Mouse (Mus musculus): Measurements from ENCODE around the gene Hist1h2aa. TPM values are rescaled to one million over a fixed set of nuclear protein-coding genes. Genes with fewer than 3 reads are reported as not detected.

Gene Hist1h2aa
- polyA plus RNA-seq, 1 experiment: not detected

- Histone ChIP-seq H3K4me1 (peaks cover 84% of the 10 kb centered on the region), H3K9me3 (no peaks in the 10 kb centered on the region), H3K27me3 (replicated peaks) (no peaks in the 10 kb centered on the region), H3K36me3 (replicated peaks; ENCODE audit: low read length) (no peaks in the 10 kb centered on the region), H3K4me3 (replicated peaks) (peak overlapping the region; percentile 51)
- TF ChIP-seq GATA1 (IDR thresholded peaks at IDR 0.05; ENCODE audit: borderline replicate concordance, low read length): peak; percentile 69; the same call in 1 of the 3 replicates
- TF ChIP-seq FLI1 (IDR thresholded peaks at IDR 0.05; ENCODE audit: low read length): no peak
These were observed 20.4 kb upstream of the Hist1h2aa start for GRCm38 (mm10) chr13:23913791-23914306.

GRCm38 (mm10) chr13:23914376-23915167 is 19.7 kb upstream of the Hist1h2aa start, which contains the start of gene Slc17a4:
Gene Slc17a4 (minus strand): TSS chr13:23915009.
- Histone ChIP-seq H3K4me1 (peaks cover 79% of the 10 kb centered on the region), H3K4me3 (replicated peaks) (peak within 1 kb of the TSS; percentile 51), H3K27me3 (replicated peaks) (no peaks in the 10 kb centered on the region), H3K9me3 (no peaks in the 10 kb centered on the region), H3K36me3 (replicated peaks; ENCODE audit: low read length) (no peaks in the 10 kb centered on the region)
- TF ChIP-seq FLI1 (IDR thresholded peaks at IDR 0.05; ENCODE audit: low read length) (no peak), GATA1 (IDR thresholded peaks at IDR 0.05; ENCODE audit: borderline replicate concordance, low read length) (no peak)

GRCm38 (mm10) chr13:23916132-23916531 is 18.1 kb upstream of the Hist1h2aa start:
- H3K27me3 ChIP-seq (replicated peaks): no peaks in the 10 kb centered on the region
- no peaks in the 10 kb centered on the region for H3K36me3 ChIP-seq (replicated peaks; ENCODE audit: low read length)
- H3K4me3 ChIP-seq (replicated peaks): no peak overlapping the region
- TF ChIP-seq GATA1 (IDR thresholded peaks at IDR 0.05; ENCODE audit: borderline replicate concordance, low read length) (no peak), FLI1 (IDR thresholded peaks at IDR 0.05; ENCODE audit: low read length) (no peak)
- no peaks in the 10 kb centered on the region for H3K9me3 ChIP-seq
- H3K4me1 ChIP-seq: peaks cover 64% of the 10 kb centered on the region

GRCm38 (mm10) chr13:23917674-23918073 is 16.6 kb upstream of the Hist1h2aa start:
- Histone ChIP-seq H3K36me3 (replicated peaks; ENCODE audit: low read length) (no peaks in the 10 kb centered on the region), H3K27me3 (replicated peaks) (no peaks in the 10 kb centered on the region), H3K4me3 (replicated peaks) (no peak overlapping the region), H3K4me1 (peaks cover 54% of the 10 kb centered on the region), H3K9me3 (no peaks in the 10 kb centered on the region)
- TF ChIP-seq FLI1 (IDR thresholded peaks at IDR 0.05; ENCODE audit: low read length) (no peak), GATA1 (IDR thresholded peaks at IDR 0.05; ENCODE audit: borderline replicate concordance, low read length) (no peak)

- H3K27me3 ChIP-seq (replicated peaks): no peaks in the 10 kb centered on the region
- peaks cover 12% of the 10 kb centered on the region for H3K4me1 ChIP-seq
- H3K36me3 ChIP-seq (replicated peaks; ENCODE audit: low read length): no peaks in the 10 kb centered on the region
- H3K4me3 ChIP-seq (replicated peaks): no peak overlapping the region
- no peak for TF ChIP-seq FLI1 (IDR thresholded peaks at IDR 0.05; ENCODE audit: low read length)
- TF ChIP-seq GATA1 (IDR thresholded peaks at IDR 0.05; ENCODE audit: borderline replicate concordance, low read length): no peak
- H3K9me3 ChIP-seq: no peaks in the 10 kb centered on the region
These were observed 8.5 kb upstream of the Hist1h2aa start for GRCm38 (mm10) chr13:23925792-23926191.

GRCm38 (mm10) chr13:23928637-23929036 is 5.6 kb upstream of the Hist1h2aa start:
- Histone ChIP-seq H3K4me1 (peaks cover 10% of the 10 kb centered on the region), H3K36me3 (replicated peaks; ENCODE audit: low read length) (no peaks in the 10 kb centered on the region), H3K27me3 (replicated peaks) (no peaks in the 10 kb centered on the region), H3K4me3 (replicated peaks) (no peak overlapping the region), H3K9me3 (peaks cover 2% of the 10 kb centered on the region; the same call in 1 of the 2 replicates)
- TF ChIP-seq GATA1 (IDR thresholded peaks at IDR 0.05; ENCODE audit: borderline replicate concordance, low read length) (no peak), FLI1 (IDR thresholded peaks at IDR 0.05; ENCODE audit: low read length) (no peak)

- peaks cover 4% of the 10 kb centered on the region for H3K27me3 ChIP-seq (replicated peaks)
- TF ChIP-seq GATA1 (IDR thresholded peaks at IDR 0.05; ENCODE audit: borderline replicate concordance, low read length): no peak
- TF ChIP-seq FLI1 (IDR thresholded peaks at IDR 0.05; ENCODE audit: low read length): no peak
These were observed 3.8 kb upstream of the Hist1h2aa start for GRCm38 (mm10) chr13:23930461-23930860.

GRCm38 (mm10) chr13:23930904-23931303 is 3.4 kb upstream of the Hist1h2aa start:
- TF ChIP-seq GATA1 (IDR thresholded peaks at IDR 0.05; ENCODE audit: borderline replicate concordance, low read length): no peak
- TF ChIP-seq FLI1 (IDR thresholded peaks at IDR 0.05; ENCODE audit: low read length): no peak
- Histone ChIP-seq H3K4me3 (replicated peaks) (no peak overlapping the region), H3K4me1 (peaks cover 8% of the 10 kb centered on the region; the same call in 1 of the 2 replicates), H3K9me3 (peaks cover 13% of the 10 kb centered on the region), H3K27me3 (replicated peaks) (peaks cover 4% of the 10 kb centered on the region), H3K36me3 (replicated peaks; ENCODE audit: low read length) (no peaks in the 10 kb centered on the region)

More at GRCm38 (mm10) chr13:23930461-23930860, 3.8 kb upstream of the Hist1h2aa start:
- Histone ChIP-seq H3K4me3 (replicated peaks) (no peak overlapping the region), H3K36me3 (replicated peaks; ENCODE audit: low read length) (no peaks in the 10 kb centered on the region), H3K4me1 (peaks cover 8% of the 10 kb centered on the region; the same call in 1 of the 2 replicates), H3K9me3 (peaks cover 13% of the 10 kb centered on the region)

- H3K9me3 ChIP-seq: peaks cover 13% of the 10 kb centered on the region
- H3K36me3 ChIP-seq (replicated peaks; ENCODE audit: low read length): no peaks in the 10 kb centered on the region
- TF ChIP-seq FLI1 (IDR thresholded peaks at IDR 0.05; ENCODE audit: low read length): no peak
- TF ChIP-seq GATA1 (IDR thresholded peaks at IDR 0.05; ENCODE audit: borderline replicate concordance, low read length): no peak
- H3K4me3 ChIP-seq (replicated peaks): no peak within 1 kb of the TSS
- H3K27me3 ChIP-seq (replicated peaks): peaks cover 4% of the 10 kb centered on the region
- H3K4me1 ChIP-seq: peaks cover under 1% of the 10 kb centered on the region; the same call in 1 of the 2 replicates
These were observed 646 bp upstream of the Hist1h2aa start, which contains the start of gene Hist1h2ba for GRCm38 (mm10) chr13:23933421-23934210. Gene Hist1h2ba (minus strand): TSS chr13:23934156.

All from megakaryocyte, embryonic 14.5 days (primary cell).